Mouse (Mus musculus) granulocyte monocyte progenitor cell, adult 5-6 weeks (primary cell): ENCODE measurements around the gene Clta. TPM values are rescaled to one million over a fixed set of nuclear protein-coding genes. Genes with fewer than 3 reads are reported as not detected.

ENCODE experiments used
- ATAC-seq: replicated peaks from 2 replicates; pipeline ENCODE4 v1.8.0; 2016; ENCODE audit warnings: mild to moderate bottlenecking, moderate TSS enrichment, inconsistent platforms; ENCODE audit not compliant: poor library complexity, severe bottlenecking
- total RNA-seq, 2 experiments: library from RNA; stranded (forward) in 1 of 2; stranded (reverse) in 1 of 2; fragments of 200-712, 200-1000 nt in 1 of 2; fragments of >200 nt in 1 of 2; fragmentation: Nextera tagmentation in 1 of 2; gene quantifications; 2 replicates each; pipeline ENCODE4 v1.2.3; 2014 to 2017

Gene Clta
- 280 and 311 TPM in 2 replicates for total RNA-seq (2014; fragmentation: Nextera tagmentation)
- 422 and 509 TPM in 2 replicates for total RNA-seq (2017)

DNA sequence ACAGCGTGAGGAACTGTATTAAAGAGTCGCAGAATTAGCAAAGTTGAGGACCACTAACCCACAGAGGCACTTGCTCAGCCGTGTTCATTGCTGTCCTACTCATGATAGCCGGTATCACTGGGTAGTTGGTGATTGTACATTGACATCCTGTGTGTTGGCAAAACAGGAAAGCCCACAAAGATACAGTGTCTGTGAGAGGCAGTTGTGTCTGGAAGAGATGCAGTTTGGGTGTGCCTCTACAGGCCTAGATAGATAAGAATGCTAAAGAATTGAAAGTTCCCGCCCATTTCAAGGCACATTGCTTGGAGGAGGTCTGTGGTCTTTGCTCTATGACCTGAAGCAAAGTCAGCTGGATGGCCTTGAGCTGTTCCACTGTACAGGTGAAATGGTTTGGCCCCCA is at the start of gene Clta:
Gene Clta (plus strand): TSS at position 327 of the 400 bp plus-strand sequence.
- ATAC-seq: no peak

DNA sequence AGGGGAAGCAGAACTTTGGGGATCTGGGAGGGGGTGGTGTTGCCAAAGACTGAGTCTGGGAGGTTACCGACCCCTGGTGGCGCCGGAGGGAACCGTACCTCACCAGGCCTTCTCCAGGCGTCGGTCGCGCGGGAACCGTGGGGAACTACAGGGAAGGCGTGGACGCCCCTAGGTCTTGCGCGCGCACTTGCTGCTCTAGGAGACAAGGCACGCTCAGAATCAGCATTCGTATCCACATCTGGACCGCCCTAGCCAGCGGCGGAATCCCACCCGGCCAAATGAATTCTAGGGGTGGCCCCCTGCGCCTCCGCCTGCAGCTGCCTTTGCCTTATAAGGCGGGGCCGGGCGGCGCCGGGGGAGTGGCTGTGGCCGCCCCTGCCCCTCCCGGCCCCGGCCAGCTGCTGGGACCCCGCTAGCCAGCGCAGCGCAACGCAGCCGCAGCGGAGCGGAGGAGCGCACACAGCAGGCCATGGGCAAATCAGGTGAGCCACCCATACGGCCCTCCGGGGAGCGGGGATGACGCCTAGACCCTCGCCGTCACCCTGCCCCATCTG is 46.9 kb upstream of the Clta start, which contains the start of gene Glipr2:
Gene Glipr2 (plus strand): TSS at position 110 of the 554 bp plus-strand sequence.
- peak; percentile 86 for ATAC-seq

DNA sequence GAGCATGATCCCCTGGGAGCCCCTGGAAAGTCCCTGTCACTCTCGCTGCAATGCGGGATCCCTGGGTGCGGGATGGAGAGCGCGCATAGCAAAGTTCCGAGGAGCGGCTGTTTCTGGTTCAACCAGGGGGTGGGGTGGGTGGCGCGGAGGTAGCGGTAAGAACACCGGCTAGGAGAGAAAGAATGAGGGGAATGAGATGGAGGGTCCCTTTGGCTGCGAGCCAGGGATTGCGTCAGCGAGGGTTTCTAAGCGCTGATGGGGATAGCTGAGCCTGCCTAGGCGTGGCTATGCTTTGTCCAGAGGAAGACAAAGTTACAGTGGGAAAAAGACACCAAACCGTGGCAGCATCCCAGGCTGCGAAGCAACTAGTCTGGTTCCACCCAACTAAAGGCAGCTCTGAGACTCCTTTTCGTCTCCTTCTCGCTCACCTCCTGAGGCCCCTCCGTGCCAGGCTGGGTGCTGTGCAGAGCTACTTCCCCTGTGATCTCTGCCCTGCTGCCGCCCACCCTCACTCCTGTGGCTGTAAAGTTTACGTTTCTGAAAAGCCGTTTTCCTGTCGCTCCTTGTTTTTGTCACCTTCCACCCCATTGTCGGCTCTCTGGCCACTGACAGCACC is 46.3 kb upstream of the Clta start:
- no peak for ATAC-seq

DNA sequence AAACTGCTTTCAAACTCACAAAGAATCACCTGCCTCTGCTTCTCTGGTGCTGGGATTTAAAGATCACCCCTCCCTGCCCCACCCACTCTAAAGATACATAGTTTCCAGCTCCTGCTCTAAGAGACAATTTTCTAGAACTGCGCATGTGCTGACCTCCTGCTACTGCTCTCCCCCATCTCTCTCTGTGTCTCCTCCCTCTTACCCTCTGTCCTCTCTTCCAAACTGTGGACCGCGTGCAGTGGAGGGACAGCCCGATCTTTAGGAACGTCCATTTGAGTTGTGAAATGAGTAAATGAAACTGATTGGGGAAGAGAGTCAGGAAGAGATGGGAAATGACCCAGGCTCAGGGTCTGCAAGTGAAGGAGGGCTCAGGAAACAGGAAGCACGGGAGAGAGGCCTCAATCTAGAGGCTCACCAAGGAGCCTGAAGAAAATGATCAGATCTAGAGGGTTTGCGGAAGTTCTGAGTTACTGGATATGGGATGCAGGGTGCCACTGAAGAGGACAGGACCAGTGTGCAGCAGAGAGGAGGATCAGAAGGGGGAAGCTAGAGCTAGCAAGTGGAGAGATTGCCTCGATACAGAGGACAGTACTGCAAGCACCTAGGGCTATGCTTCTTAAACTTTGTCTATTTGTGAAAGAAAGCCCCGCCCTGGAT is 44.6 kb upstream of the Clta start:
- ATAC-seq: peak; percentile 62

DNA sequence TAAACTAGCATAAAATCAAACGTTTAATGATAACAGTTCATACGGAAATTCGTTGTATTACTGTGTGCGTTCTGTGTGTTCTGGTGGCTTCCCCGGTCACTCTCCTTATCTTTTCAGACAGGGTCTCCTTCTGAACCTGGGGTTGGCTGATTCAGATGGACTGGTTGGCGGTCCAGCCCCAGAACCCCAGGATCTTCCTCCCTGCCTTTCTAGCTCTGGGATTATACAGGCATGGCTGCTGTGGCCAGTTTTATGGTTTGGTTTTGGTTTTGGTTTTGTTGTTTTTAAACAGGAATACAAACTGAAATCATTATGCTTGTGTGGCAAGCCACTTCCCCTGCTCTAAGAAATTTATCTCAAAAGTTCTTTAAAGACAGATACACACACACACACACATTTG is 44.0 kb upstream of the Clta start:
- ATAC-seq: no peak

DNA sequence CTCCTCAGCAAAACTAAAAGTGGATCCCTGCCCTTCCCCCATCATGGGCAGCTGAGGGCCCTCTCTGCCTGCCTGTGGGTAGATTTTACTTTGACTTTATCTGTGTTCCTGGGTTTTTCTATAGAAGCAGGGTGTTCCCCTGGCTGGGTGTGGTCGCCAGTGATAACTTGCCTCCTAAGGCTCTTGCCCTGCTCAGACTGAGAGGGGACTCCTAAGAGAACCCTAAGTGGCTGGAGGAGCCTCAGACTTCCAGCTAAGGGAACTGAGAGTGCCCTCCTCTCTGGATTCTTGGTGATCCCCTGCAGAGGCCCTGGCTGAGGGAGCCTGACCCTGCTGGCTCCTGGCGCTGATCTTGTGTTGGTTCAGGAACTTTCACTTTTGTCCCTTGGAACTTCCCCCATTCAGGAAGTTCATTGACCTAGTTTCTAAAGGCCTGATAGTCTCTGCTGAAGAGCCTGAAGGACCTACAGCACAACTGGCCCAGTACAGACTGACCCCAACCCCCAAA is 39.9 kb upstream of the Clta start:
- peak; percentile 8; the same call in 1 of the 2 replicates for ATAC-seq

DNA sequence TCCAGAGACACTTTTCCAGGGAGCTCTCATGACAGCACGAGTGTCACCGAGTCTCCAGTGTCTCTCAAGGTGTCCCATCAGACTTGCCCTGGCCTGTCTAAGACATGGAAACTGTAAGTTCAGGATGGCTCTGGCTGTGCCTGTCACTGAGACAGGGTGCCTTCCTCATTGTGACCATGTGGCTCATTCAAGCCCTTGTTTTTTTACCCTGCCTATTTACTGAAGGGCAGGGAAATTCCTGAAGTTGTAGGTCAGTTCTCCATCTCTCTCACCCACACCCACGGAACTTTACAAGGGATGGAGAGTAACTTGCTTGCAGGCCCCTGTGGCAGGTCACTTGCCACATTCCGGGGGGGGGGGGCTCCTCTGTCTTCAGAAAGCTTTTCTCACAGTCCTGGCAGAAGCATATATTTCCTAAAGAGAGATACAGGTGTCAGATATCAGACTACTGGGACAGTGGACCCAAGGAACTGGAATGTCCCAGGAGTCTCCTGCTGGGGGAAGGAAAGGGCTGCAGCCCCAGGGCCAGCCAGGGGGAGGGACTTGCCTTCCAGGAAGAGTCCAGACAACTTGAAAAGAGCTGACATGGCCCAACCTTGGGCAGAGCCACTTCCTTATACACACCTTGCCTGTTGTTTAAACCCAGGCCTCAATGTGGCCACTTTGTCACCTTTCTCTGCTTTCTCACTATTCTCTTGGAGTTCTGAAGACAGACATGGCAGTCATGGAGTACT is 39.1 kb upstream of the Clta start:
- peak; percentile 26; the same call in 1 of the 2 replicates for ATAC-seq

DNA sequence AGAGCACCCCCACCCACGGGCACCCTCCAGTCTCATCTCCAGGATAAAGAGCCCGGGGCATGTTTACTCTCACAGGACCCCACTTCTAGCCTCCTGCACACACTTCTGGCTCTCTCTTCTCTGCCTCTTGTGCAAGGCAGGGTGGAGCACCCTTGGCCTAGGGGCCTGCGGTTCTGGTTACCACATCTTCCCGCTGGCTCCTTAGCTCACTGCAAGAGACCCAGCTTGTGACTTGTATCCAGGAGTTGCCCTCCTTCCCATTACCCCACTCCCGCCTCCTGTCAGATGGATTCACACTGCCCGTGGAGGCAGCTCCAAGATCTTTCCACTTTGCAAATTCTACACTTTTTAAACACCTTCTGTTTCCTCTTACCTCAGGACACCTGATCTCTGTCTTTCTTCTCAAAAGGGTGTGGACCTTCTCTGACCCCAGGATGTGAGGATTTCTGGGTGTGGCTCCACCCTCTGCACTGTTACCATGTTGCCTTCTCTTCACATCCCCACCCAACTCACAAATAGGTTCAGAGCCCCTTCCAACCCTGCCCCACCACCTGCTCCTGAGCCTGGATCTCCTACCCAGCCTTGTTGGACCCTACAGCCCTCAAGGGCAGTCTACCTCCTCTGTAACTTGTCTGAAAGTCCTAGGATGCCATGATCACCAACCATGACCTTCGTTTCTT is 38.3 kb upstream of the Clta start:
- ATAC-seq: peak; percentile 87

DNA sequence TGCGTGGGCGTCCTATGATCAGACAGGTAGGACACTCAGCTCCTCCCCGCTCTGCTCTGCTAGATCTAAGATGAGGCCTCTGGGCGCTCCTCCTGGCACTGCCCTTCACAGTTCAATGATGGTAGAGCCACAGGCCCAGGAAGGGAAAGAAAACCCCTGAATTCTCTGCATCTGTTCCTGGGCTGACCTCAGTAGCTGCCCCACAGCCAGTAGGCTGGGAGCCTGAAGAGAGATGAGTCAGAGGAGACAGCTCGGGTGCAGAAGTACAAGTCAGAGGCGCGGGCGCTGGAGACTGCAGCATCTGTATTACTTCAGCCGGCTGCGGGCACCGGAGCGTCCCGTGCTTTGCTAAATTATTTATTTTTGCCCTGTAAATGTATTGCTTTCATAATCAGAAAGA is 35.6 kb upstream of the Clta start:
- ATAC-seq: no peak

DNA sequence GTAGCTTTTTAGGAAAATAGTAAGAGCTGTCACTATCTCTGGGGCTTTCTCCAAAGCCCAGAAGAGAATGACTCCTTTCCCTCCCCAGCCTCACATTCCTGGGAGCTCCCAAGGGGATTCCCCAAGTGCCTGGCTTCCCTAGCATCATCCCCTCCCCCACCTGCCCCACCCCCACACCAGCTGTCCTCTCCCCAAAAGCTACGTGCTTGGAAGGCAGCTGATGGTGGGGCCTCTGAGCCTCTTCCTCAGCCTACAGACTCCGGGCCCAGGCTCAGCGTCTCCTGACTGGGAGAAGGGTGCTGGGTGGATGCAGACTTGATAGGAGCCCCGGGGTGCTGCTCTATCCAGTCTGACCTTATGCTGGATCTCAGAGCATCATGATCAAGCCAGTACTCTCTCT is 34.9 kb upstream of the Clta start:
- ATAC-seq: no peak

DNA sequence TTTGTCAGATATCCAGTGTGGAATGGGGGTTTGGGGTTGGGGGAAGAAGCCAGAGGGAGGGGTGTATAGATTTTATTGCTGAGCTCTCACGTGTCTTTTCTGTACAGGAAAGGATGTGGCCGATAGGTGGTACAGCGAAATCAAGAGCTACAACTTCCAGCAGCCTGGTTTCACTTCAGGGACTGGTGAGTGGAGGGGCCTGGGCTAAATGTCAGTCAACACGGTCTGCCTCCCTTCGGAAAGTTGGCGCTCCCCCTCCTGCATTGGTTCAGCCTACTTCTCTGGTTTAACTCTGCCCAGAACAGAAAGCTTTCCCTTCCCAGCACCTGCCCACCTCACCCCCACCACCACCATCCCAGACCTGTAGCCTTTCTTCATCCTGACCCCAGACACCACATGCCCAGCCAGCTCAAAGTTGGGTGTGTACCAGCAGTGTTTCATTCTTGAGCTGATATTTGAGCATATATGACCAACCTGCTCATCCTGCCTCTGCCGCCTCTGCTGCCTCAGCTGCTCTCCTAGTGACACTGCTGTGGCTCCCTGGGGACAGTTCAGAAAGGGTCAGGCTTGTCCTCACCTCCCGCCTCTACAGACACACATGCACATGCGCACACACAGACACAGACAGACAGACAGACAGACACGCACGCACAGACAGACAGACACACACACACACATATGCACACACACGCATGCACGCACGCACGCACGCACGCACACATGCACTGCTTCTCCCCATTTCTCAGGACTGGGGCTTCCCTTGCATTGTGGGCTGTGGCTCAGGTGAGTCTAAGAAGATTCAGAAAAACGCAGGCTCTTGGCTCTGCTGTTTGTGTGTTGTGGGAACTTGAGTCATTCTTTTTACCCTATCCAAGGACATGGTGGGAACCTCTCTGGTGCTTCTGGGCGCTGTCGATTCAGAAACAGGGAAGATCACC is 33.6 kb upstream of the Clta start:
- no peak for ATAC-seq

DNA sequence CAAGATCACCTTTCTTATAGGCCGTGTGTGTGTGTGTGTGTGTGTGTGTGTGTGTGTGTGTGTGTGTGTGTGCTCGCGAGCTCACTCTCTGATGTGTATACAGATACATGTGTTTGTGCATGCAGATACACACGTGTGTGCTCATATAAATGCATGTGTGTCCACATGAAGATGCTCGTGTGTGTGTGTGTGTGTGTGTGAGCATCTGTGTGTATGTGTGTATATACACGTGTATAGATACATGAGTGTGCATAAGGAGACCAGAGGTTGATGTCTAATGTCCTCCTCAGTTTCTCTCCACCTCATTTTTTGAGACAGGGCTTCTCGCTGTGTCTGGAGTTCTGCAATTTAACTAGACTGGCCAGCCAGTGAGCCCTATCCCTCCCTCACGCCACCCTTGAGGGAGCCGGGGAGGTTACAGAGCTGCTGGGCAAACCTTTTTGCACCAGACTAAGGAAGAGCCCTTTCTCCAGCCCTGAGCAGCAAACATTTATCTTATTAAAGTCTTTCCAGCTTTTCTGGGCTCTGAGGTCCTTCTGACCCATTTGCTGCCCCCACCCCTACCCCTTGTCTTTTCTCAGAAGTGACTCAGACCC is 32.6 kb upstream of the Clta start:
- ATAC-seq: peak; percentile 1; the same call in 1 of the 2 replicates

DNA sequence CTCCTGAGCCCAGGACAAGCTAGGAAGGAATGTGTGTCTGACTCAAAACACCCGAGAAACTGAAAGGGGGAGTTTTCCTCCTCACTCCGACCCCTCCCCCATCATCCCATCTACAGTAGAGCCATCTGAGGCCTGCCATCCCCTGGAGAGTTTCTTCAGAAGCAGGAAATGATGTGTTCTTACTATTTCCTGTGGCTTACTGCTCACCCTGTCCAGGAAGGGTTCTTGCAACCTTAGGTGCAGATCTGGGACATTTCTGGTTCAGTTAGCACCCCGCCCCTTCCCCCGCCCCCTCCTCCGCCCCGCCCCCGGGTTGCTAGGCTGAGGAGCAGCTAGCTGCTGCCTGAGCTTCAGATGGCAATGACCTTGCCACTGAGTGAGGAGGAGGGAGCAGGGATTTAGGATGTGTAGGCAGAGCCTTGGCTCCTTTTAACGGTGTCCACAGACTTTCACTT is 32.1 kb upstream of the Clta start:
- ATAC-seq: peak; percentile 74

DNA sequence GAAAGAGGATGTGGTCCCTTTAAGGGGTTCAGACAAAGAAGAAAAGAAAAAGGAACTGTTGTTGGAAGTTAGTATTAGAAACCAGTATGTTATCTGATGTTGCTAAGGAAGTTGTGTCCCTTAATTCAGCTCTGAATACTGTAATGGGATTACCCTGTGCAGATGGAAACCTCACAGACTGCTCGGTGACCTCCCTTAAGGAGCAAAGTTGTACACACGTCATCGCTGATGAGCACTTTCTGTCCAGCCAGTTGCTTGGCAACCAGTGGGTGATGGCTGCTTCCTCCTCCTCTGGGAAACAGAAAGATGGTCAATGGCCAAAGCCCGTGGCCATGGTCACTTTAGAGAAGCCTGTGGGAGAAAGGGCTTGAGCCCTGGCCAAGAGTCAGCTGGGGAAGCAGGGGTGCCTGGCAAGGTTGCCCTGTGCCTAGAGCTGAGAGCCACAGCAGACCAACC is 30.7 kb upstream of the Clta start:
- ATAC-seq: peak; percentile 75

DNA sequence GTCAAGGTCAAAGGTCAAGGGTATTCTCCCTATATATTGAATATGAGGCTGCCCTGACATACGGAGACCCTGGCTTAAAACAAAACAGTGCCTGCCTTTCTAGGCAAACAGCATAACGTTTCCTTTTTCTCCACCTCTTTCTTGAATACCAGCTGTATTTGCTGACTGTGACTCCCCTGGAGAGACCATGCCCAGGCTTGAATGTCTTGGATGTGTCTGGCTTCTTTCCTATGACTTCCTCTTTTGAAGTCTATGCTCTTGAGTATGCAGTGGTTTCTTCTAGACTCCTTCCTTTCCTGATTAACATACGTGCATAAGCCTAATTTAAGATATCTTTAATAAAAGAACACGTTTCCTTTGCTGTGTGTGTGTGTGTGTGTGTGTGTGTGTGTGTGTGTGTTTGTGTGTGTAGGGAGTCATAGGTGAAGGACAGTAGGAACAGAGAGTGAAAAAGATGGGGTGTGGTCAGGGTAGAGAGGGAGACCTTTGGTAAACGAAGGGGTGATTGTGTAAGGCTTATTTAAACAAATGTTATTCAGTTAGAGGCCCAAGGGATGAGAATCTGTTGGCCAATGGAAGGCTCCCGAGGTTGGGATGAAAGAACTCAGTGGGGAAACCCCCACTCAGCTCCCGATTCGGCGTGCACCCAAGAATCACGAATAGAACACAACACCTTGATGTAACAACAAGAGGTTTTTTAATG is 29.2 kb upstream of the Clta start:
- peak; percentile 28 for ATAC-seq

DNA sequence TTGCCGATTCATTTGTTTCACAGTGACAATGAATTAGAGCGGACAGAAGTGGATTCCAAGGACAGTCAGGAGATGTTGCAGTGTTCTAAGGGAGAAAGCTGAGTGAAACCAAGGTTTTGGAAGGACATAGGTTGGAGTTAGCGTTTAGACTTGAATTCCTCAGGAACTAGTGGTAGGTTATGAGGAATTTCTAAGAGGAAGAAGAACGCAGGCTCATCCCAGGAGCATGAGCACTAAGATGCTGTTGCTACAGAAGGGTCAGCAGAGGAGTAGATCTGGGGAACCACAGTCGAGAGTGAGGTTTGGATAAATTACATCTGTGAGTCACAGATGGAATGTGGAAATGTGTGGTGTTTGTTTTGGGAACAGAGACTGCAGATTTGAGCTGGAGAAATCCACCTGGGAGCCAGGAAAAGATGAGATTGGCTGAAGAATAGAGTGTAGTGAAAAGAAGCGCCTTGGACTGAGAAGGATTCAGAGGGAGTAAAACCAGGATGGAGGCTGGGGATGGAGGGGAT is 28.0 kb upstream of the Clta start:
- ATAC-seq: no peak

DNA sequence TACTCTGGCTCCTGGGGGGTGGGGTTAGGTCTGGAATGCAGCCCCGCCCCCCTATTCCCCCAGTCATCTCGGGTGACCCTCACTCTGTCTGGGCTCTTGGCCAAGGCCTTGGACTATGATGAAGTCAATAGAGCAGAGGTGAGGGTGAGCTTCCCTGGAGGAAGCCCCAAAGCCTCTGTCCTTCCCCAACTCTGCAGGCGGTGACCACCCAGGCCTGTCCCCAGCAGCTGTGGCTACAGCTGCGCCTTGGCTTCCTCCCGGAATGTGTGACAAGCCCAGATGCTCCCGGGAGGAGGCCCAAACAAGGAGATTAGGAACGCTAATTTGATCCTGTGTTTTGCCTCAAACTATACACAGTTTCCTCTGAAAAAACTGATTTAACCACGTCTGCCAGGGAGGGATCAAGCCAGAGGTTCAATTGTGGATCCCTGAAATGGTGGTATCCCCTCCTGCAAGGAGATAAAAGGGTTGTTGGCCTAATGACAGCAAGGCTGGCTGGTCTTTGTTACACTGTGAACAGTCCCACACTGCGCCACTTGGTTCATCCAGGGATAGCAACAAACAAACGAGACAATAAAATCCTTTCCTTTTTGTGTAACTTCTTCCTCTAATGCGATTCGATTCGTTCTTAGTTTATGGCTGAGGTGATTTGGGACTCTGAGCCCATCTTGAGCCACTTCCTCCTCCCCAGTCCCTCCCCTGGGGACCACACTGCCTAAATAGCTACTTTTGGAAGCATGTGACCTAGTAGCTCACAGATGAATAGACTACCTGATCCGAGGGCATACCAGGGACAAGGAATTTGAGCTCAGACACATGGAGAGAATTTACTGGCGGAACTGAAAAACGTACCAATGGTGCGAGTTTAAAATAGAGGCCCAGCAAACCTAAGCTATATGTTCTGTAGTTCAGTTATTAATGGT is 25.5 kb upstream of the Clta start:
- no peak for ATAC-seq
